Mouse (Mus musculus) adipocyte (in vitro differentiated cells): ENCODE data around the gene Chrd.
A peak's percentile ranks its signal among the peaks of the same experiment; 100 is the strongest.

ENCODE experiments used
- DNase-seq: peaks from one replicate; pipeline ENCODE4 v3.0.0-alpha.2; 2016; ENCODE audit warnings: low spot score

The Chrd gene

DNA sequence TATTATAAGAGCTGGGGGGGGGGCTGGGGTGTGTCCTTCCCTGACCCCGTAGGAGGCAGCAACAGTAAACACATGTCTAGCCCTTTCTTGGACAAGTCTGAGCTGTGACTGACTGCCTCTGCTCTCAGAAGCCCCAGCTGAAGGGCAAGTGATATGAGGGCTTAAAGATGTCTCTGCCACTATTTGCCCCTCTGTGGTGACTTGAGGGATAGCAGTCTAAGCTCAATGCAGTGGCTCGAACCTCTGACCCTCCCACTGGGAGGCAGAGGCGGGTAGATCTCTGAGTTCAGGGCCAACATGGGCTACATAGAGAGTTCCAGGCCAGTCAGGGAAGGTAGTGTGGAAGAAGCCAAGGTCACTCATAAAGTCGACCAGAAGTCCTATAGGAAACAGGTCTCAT is 22.1 kb upstream of the Chrd start:
- no peak for DNase-seq

DNA sequence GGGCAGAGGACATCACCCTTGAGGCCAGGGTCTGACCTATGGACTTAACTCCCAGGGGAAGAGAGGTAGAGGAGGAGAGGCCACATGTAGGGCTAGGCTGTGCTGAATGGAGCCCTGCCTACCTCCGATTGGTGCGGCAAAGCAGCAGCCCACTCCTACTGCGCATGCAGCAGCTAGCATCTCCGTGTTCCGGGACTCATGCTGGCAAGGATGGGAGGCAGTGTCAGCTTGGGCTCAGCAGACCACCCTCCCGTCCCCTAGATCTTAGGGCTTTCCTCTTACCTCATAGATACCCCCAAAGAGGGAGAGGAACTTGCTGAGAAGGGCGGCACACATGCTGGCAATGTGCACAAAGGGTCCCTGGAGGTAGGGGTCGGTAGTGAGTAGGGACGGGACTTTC is 20.7 kb upstream of the Chrd start:
- no peak for DNase-seq

DNA sequence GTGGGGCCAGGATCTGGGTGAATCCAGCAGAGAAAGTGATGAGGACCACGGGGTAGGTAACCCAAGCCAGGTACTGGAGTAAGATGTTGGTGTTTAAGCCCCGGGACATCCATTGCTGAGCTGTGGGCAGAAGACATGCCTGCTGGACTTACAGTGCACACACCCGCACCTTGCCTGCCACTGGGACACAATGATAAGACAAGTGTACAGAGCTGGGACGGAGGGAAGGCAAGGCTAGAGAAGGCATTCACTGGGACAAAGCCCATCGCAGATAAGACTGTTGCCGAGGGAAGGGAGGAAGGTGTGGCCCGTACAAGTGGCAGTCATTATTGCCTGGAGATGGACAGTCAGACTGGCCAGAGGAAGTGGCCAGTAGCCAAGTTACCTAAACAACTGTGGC is 20.0 kb upstream of the Chrd start:
- DNase-seq: no peak

DNA sequence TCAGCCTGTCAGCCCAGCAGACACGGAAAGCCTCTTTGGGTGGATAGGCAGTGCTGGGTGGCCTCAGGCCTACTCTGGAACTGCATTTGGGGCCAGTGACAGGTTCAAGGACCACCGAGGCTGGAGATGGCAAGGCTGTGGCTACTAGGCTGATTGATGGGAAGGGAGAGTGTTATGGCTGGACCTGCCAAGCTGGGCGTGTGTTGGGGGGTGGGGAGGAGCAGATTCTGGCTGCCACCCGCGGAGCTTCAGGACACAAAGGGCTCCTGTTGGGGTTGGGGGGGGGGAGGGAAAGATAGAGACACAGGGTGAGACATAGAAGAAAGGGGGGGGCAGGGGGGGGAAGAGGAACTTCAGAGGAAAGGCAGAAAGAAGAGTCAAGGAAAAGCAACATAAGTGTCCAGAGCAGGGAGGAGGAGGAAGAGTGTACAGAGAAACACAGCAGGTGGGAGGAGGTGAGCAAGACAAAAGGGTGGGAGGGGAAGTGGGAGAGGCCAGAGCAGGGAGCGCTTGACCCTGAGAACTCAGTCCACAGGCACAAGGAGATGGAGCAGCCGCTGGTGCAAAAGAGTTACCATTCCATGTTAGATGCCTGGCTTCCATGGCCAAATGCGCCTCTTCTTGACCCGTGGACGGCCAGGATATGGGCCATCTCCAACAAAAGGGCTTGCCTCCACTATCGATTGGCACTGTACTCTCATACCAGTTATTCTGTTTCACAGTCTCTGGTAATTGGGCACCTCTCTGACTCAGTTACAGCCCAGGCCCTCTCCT is 18.4 kb upstream of the Chrd start:
- DNase-seq: no peak

DNA sequence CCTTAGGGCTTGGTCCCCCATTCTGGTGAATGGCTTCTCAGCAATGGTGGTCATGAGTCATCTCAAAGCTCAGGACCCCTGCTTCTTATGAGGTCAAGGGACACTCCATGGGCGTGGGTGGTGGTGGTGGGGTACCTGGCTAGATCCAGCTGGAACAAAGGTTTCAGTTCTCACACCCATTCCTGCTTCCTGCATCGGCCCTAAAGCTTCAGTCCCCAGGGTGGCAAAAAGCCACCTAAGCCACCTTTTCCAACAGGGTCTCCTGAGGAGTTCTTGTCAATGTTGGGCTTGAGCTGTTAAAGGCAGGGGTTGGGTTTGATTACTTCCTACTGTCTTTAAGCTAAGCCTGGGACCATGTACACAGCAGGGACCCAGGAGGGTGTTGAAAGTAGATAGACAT is 17.8 kb upstream of the Chrd start:
- peak; percentile 26 for DNase-seq

DNA sequence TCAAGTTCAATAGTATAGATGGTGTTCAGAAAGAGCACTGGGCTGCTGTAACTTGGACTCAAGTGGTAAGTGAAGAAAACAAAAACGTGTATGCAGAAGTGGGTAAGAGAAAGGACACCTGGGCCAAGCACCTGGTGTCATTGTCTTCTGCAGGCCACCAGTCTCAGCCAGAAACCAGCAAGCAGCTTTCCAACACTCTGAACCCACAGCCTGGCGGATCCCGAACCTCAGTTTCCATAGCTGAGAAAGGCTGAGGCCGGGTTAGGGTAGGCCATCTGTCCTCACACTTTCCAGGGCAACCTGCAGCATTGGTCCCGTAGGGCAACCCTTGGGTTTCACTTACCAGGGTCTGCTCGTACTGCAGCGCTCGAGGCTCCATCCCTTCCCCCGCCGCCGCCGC is 17.4 kb upstream of the Chrd start:
- DNase-seq: peak; percentile 24

DNA sequence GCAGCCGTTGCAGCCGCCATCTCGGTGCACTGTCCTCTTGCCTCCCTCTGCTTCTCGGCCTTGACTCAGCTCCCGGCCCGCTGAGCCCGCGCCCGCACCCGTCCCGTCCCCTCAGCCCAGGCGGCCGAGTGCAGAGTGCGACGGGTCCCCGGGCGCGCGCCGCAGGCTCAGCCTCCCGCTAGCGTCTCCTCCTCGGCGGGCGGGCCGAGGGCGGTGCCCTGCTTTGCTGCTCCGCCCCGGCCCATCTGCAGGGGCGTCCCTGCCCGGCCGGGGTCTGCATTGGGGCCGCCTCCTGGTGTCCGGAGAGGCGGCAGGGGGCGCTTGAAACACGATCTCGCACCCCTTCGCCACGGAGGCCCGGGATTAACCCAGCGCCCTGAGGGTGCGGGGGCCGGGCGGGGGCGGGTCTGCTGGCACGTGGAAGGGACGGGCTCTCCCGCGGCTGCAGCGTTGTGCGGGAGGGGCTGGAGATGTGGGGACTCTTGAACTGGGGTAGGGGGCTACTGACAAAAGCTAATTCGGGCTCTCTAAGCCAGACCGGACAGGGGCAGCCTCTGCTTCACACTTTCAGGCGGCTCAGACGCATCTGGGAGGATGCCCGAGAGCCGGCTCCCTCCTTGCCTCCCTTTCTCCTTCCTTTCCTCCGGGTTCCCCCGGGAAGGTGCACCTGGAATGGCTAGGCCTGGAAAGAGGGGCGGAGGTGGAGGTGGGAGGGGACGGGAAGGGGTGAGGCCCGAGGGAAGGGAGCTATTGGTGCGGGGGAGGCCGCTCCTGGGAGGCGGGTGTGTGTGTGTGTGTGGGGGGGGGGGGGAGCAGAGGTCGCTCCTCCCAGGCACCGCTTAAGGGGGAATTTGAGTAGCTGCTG is 16.7 kb upstream of the Chrd start:
- peak; percentile 76 for DNase-seq

DNA sequence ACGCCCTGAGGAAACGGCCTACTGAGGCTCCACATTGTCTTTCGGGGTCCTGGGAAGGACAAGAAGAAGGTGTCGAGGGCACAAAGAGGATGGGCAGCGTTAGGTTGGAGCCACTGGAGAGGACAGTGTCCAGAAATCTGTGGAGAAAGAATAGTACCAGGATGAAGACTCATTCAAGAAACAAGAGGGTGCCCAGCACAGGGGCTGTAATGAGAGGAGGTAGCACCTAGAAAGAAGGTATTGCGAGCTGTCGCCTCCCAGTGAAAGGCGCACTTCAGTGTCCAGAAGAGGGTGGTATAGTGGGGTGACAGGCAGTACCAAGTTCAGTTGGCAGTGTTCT is 16.1 kb upstream of the Chrd start:
- no peak for DNase-seq

DNA sequence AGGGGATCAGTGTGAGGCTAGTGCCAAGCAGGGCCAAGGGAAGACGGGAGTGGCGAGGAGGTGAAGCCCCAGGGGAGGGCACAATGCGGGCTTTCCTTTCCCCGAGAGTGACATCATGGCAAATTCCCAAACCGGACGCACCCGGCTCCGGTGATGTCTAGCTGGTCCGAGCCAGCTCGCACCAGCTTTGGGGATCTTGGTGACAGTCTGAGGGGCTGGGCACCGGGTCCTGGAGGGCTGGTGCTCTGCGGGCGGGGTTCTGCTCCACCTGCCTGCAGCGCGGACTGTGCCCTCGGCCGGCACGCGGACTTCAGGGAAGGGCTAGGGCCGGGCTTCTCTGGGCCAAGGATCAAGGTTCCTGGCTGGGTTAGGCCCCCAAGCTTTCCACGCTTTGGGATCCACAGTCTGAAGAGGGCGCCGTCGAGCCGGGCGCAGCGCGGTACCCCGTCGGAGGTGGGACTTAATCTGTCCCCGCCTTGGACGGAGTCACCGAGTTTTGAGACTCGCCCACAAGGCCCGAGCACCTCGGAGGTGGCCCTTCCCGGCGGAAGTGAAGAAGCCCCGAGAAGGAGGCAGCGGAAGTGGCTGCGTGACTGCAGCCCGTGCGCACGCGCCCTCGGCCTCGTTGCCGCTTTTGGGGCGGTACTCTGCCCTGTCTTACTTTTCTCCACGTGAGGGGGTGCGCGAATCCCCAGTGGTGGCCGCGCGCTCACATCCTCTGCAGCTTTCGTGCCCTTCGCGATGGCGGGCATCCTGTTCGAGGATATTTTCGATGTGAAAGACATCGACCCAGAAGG is 15.5 kb upstream of the Chrd start, which contains the start of the genes Polr2h and Clcn2:
TSS of gene Polr2h (plus strand) at position 485 of the 797 bp plus-strand sequence.
TSS of gene Clcn2 (minus strand) at position 566 of the 797 bp plus-strand sequence.
- DNase-seq: peak; percentile 99

DNA sequence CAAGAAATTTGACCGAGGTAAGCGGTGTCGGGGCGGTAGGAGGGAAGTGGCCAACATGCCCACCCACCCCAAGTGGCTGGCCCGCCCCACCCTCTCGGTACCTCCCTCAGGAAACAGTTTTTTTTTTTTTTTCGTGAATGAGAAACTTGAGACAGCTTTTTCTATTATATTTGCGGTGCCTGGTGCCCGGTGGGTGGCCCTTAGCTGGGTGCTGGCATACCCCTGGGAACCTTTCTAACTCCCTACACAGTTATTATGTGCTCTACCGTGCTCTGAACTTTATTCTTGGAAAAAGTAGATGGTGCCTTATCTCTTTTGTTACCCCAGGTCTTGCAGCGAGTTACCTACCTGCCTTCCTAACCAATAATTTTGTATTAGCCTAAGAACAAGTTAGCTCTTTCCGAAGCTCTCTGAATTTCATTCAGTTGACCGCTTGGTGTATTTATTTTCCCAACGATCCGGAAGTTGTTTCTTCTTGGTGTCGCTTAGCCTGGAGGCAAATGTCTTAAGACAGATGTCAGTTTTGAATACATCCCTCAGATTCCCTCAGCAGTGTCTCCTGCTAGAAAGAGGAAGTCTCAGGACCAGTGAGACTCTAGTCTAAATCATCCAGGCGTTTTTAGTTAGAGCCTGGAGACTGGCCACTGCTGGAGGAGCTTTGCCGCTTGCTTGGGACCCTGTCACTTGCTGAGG is 14.8 kb upstream of the Chrd start:
- peak; percentile 51 for DNase-seq

DNA sequence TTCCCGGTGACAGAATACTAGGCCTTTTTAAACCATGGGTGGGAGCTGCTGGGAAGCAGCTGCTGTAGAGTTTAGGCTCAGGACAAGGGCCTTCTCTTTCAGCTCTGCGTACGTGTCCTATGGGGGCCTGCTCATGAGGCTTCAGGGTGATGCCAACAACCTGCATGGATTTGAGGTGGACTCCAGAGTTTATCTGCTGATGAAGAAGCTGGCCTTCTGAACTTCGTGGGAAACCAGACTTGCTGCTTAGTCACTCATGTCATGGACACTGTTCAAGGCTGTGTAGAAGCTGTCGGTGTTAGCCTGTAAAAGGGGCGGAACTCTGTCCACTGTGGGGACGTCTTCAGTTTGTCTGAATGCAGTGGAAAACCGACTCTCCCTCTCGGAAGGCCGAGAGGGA is 11.1 kb upstream of the Chrd start:
- no peak for DNase-seq

DNA sequence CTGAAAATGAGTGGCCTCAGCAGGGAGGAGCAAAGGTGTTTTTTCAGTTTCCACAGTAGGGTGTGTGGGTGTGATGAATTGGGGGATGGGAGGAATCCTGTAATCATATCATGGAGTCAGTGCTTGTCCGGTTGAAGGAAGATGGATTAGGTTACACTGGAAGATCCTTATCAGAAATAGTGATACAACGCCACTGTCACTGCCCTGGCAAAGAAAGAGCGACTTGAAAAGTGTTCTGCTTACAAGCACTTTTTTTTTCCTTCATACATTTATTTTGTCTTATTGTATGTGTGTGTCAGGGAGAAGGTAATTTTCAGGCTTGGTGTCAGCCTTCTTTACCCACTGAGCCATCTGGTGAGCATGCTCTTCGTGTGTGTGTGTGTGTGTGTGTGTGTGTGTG is 10.2 kb upstream of the Chrd start:
- DNase-seq: no peak

DNA sequence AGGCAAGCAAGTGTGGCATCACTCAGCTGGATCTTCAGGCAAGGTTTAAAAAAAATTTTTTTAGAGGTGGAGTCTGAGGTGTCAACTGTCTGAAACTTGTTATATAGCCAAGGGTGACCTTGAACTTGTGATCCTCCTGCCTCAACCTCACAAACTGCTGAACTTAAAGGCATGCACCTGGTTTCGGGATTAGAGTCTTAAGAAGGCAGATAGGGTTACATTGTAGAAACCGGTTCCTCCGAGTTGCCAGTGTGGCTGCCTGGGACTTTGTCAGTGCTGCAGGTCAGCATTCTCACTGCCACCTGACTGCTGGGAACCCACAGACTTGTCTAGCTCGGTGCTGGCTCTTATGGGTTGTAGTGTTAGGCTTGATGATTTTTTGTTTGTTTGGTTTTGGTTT is 9.7 kb upstream of the Chrd start:
- DNase-seq: no peak

DNA sequence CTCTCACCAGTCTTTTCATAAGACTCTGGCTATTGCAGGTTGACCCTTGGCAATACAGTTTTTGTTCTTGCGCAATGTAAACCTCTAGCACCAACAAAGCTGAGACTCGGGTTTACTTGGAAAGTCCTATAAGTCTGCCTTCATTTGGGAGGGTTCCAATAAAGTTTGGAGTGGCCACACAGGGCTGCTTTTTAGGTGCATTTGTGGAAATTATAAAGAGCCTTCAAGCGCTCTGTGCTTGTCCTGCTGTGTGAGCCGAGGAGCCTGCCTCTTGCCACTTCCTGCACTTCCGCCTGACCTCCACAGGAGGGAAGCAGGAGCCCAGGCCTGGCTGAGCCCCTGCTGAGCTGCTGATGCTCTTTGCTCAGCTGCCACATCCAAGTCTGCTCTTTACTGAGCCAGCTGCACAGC is 8.6 kb upstream of the Chrd start:
- peak; percentile 85 for DNase-seq

DNA sequence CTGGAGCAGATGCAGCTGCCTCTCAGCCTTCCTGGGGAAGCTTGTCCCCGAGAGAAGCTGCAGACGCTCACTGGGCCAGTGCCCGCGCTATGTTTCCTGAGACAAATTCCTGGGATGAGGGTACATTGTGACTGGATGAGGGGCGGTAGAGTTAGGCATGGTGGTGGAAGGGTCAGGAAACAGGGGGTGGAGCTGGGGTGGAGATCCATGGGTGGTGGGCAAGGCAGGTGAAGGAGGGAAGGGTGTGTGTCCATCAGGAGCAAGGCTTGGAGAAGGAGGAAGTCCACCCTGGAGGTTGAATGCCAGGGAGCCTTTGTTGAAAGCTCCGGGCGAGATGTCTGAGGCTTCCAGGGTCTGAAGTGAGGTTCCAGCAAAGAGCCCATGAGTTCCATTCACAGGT is 7.6 kb upstream of the Chrd start:
- DNase-seq: no peak

DNA sequence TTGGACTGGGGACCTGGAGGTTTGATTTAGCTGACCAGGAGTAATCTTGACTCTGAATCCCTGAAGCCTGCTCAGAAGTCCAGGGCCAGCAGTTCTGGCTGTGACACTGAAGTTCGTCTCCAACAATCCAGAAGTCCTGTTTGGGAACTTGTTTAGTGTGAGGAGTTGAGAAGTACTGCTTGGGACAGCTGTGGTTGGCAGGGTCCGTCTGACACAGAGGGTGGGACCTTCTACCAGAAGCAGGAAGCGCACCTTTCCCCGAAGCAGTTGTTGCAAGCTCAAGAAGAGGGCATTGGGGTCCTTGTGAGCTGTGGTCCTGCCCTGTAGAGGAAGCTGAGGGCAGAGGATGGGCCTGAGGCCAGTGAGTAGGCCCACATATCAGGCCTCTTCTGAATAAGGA is 7.2 kb upstream of the Chrd start:
- DNase-seq: no peak

DNA sequence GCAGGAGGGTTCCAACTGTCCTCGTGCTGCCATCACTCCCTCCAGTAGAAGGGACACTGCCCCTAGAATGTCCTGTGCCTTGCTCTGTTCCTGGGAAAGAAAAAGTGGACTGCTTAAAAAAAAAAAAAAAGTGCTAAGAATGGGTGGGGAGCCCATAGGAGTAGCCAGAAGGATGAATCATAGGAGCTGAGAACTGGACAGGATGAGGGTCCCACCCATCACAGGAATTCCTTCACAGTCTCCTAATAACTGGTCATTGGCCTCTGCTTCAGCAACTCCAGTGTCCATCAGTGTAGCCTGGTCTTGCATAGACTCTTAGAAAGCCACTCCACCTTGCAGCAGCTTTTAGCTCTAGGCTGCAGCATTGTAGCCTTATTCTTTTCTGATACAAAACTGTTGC is 6.5 kb upstream of the Chrd start:
- DNase-seq: no peak

DNA sequence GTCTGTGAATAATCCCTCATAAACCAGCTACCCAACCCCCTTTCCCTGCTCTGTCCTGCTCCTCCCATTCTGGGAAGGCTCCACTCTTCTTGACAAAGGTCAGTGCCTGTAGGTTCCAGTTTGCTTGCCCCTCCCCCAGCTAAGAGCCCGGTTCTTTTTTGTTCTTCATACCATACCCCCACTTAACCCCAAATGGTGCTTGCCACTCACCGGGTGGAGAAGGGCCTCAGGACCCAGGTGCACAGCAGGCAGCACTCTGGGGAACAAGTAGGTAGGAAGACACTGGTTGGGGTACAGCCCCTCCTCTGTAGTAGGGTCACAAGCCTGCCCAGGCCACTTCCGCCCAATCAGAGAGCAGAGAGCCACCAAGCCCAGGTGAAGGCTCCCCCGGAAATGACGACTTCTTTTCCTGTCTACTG is 2.6 kb upstream of the Chrd start:
- DNase-seq: peak; percentile 88

DNA sequence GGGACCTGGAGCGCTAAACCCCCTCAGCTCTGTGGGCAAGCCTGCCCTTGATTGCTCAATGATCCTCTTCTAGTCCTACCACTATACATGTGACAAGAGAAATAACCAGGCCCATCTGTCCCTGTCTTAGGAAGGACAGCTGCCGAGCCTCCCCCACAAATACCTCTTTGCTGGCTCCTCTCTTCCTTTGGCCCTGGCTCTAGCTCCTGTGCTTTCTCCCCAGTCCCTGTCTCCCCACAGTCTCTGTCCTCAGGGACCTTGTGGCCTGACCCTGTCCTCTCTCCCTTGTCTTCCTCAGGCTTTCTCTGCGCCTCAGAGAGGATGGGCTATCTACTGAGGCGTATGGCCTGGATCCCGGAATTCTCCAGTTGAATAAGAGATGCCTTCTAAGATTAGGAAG is 1.2 kb upstream of the Chrd start:
- no peak for DNase-seq

DNA sequence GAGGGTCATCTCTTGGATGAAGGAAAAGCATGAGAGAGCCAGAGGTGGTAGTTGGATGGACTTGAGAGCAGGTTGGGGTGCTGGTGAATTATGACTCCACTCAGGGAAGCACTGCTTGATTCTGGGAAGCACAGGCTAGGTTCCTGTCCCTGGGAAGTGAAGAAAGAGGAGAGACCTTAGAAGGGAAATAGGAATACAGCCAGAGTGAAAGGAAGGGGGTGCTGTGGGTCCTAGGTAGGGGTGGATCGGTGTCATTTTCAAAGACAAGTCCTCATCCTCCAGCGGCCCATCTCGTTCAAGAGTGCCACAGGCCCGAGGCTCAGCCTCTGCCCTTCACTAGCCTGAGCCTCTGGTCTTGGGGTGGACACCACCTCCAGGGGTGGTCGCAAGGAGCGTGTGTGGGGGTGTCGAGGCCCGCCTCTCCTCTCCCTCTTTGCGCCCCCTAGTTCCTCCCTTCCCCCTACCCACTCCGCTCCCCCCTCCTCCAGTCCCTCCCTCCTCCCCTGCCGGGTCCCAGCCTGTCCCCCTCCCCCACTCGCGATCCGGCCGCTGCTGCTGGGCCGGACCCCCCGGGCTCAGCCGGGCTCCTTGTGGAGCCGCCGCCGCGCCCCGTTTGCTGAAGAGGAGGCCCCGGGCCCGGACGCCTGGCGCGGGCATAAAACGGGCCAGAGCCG is 539 bp upstream of the Chrd start:
- DNase-seq: no peak
